Mouse (Mus musculus): Measurements from ENCODE around the gene Pigv. TPM values are rescaled to one million over a fixed set of nuclear protein-coding genes. Genes with fewer than 3 reads are reported as not detected.

Gene Pigv
- polyA plus RNA-seq, 1 experiment = 15.8 TPM

DNA sequence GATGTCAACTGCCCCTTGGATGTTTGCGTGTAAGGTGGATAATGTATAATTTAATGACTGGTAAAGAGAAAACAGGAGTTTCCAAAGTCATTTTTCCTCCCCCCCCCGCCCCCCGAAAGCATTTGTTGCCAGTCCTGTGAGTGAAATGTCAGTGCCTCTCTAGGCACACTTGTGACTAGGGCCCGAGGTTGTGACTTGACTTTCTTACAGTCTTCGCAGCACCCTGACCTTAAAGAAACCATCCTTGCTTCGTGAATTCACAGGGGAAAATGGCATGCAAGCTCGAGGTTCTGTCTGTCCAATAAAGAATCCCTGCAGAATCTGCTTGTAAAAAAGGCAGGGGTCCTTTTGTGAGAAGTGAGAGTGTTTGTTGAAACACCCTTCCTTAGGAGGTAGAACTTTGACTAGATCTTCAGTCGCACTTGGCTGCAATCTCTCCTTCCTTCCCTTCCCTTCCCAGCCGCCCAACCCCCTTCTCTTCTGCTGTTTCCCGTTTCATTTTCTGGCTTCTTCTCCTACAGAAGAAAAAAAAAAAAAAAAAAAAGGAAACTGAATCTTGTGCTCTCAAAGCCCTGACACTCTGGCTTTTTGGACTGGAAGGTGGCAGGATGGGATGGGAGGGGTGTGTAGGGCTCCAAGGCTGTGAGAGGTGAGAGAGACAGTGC, 1.4 kb upstream of the Pigv start:
- H3K27me3 ChIP-seq (replicated peaks; ENCODE audit: control insufficient read depth, insufficient read depth, low read length) = no peaks in the 10 kb centered on the region
- TF ChIP-seq CTCF (conservative IDR thresholded peaks at IDR 0.05; ENCODE audit: insufficient read depth, insufficient read length, low read depth, low read length) (no peak), POLR2A (IDR thresholded peaks at IDR 0.05; ENCODE audit: low read depth, low read length) (no peak)
- peak overlapping the region; percentile 98; the same call in 1 of the 2 replicates for H3K4me3 ChIP-seq (ENCODE audit: insufficient read depth, low read depth, low read length)
- peak overlapping the region; percentile 100 for H3K27ac ChIP-seq (ENCODE audit: insufficient read depth, low read depth, low read length)
- peak; percentile 76 for DNase-seq
- H3K36me3 ChIP-seq (ENCODE audit: control insufficient read depth, insufficient read depth, low read length) = no peaks in the 10 kb centered on the region
- H3K4me1 ChIP-seq (ENCODE audit: control insufficient read depth, insufficient read depth, low read length) = peaks cover 26% of the 10 kb centered on the region; the same call in 1 of the 2 replicates
- WGBS = 11% methylated on average over 10 of the region's 10 CpGs

DNA sequence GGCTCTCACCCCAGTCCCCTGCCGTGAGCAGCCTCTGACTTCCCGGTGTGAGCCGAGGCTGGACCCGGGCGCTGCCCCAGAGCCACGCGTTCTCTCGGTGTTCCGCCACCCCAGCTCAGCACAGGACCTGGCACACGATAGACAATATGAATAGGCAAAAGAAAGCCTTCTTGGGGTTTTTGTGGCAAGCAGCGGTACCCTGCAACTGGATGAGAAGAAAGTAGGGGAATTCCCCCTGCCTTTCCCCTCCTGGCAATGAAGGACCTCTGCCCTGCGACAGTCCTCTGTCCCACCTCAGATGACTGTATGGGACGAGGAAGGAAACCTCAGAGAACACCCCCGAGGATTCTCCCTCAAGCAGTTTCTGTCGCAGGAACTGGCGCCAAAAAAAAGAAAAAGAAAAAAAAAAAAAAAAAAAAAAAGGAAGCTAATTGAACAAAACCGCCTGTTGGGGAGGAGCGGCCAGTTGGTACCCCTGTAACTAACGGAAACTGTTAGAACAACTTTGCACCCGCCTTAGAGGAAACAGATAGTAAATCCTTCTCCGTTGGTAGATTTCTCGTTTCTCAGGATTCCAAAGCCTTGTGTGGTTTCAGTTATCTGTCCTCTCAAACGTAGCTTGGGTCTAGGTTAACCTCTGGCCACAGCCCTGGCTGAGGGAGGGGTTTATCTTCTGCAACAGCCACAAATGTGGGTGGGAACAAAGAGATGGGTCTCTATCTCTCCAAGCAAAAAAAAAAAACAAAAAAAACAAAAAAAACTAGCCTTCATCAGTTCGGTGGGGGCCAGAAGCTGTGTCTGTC, 599 bp upstream of the Pigv start:
- WGBS = under 1% methylated on average over 24 of the region's 24 CpGs
- TF ChIP-seq CTCF (conservative IDR thresholded peaks at IDR 0.05; ENCODE audit: insufficient read depth, insufficient read length, low read depth, low read length) (no peak), POLR2A (IDR thresholded peaks at IDR 0.05; ENCODE audit: low read depth, low read length) (peak; percentile 14)
- Histone ChIP-seq H3K27ac (ENCODE audit: insufficient read depth, low read depth, low read length) (peak overlapping the region; percentile 100), H3K4me1 (ENCODE audit: control insufficient read depth, insufficient read depth, low read length) (peaks cover 26% of the 10 kb centered on the region; the same call in 1 of the 2 replicates), H3K4me3 (ENCODE audit: insufficient read depth, low read depth, low read length) (peak overlapping the region; percentile 98), H3K27me3 (replicated peaks; ENCODE audit: control insufficient read depth, insufficient read depth, low read length) (no peaks in the 10 kb centered on the region), H3K36me3 (ENCODE audit: control insufficient read depth, insufficient read depth, low read length) (no peaks in the 10 kb centered on the region)
- peak; percentile 80 for DNase-seq

DNA sequence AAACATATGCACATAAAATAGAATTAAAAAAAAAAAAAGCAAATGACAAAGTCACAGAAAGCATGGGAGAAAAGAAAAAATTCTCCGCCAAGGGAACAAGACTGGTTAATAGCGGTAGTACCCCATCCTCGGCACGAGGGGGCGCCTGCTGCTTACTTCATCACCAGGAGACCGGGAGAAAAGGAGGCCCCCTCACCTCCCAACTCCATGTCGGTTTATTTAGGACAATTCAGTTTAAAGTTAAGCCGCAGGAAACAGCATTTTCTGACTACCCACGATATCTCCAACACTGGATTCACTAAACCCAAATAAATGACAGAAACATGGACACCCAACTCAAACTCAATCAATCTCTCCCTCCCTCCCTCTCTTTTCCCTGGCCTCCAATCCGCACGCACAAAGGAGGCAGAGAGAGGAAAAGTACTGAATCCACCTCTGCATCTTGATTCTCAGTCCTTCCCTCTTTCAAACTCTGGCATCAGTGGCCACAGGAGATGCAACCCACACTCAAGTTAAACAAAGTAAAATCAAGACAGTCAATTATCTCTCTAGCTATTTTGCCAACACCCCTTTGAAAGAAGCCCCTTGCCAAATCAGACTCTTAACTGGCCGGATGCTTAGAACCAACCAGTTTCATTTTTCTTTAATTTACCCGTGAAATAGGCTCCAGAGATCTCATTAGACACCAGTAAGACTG, 1.1 kb downstream of the Pigv start:
- TF ChIP-seq POLR2A (IDR thresholded peaks at IDR 0.05; ENCODE audit: low read depth, low read length) (no peak), CTCF (conservative IDR thresholded peaks at IDR 0.05; ENCODE audit: insufficient read depth, insufficient read length, low read depth, low read length) (peak; percentile 85)
- Histone ChIP-seq H3K27ac (ENCODE audit: insufficient read depth, low read depth, low read length) (peak overlapping the region; percentile 100), H3K36me3 (ENCODE audit: control insufficient read depth, insufficient read depth, low read length) (no peaks in the 10 kb centered on the region), H3K4me1 (ENCODE audit: control insufficient read depth, insufficient read depth, low read length) (peaks cover 26% of the 10 kb centered on the region; the same call in 1 of the 2 replicates), H3K4me3 (ENCODE audit: insufficient read depth, low read depth, low read length) (peak overlapping the region; percentile 98), H3K27me3 (replicated peaks; ENCODE audit: control insufficient read depth, insufficient read depth, low read length) (no peaks in the 10 kb centered on the region)
- DNase-seq = peak; percentile 92
- WGBS = 1% methylated on average over 13 of the region's 13 CpGs

DNA sequence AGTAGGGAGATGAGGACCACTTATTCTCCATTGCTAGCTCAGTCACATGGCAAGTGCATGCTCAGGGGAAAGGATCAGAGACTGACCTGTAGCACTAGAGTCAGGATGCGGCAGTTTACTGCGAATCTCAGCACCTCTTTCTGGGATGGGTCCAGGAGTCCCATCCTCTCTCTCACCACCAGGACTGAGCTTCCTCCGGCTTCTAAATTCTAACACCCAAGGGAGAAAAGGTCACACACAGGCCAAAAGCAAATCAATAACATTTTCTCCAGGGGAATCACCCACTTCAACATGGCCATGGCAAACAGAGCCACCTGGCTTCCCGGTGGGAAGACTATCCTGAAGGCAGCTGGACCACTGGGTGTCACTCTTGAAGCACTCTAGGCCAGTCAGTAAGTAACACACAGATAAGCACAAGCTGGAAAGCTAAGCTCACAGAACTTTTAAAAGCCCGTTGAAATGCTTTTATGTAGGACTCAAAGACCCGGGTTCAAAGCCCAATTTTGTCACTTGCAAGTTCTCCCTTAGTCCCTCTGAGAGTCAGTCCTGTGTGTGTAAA, 2.7 kb downstream of the Pigv start:
- no peak for TF ChIP-seq POLR2A (IDR thresholded peaks at IDR 0.05; ENCODE audit: low read depth, low read length)
- peak; percentile 49 for TF ChIP-seq CTCF (conservative IDR thresholded peaks at IDR 0.05; ENCODE audit: insufficient read depth, insufficient read length, low read depth, low read length)
- no peak overlapping the region for H3K27ac ChIP-seq (ENCODE audit: insufficient read depth, low read depth, low read length)
- 40% methylated on average over 6 of the region's 6 CpGs for WGBS

DNA sequence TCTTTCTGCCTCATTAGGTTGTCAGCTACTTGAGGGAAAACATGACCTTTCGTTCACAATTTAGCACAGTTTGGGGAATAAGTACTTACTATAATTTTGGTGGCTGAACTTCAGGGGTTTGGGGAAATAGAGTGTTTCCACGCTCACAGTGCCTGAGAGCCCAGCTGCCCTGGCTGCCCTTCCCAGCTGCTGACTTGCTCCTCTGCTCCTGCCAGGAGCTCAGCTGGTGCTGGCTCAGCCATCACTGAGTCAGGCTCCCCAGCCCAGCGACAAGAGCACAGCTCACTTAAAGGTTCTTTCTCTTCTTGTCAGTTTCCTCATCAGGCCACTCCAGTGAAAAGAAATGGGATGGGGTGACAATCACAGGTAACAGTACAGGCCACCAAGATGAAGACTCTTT, 3.9 kb downstream of the Pigv start:
- Histone ChIP-seq H3K4me1 (ENCODE audit: control insufficient read depth, insufficient read depth, low read length) (peaks cover 9% of the 10 kb centered on the region; the same call in 1 of the 2 replicates), H3K4me3 (ENCODE audit: insufficient read depth, low read depth, low read length) (no peak overlapping the region), H3K27me3 (replicated peaks; ENCODE audit: control insufficient read depth, insufficient read depth, low read length) (no peaks in the 10 kb centered on the region), H3K27ac (ENCODE audit: insufficient read depth, low read depth, low read length) (no peak overlapping the region), H3K36me3 (ENCODE audit: control insufficient read depth, insufficient read depth, low read length) (no peaks in the 10 kb centered on the region)
- WGBS = 64% methylated on average over 3 of the region's 3 CpGs
- TF ChIP-seq POLR2A (IDR thresholded peaks at IDR 0.05; ENCODE audit: low read depth, low read length) (no peak), CTCF (conservative IDR thresholded peaks at IDR 0.05; ENCODE audit: insufficient read depth, insufficient read length, low read depth, low read length) (no peak)
- no peak for DNase-seq

More for the DNA sequence above, 2.7 kb downstream of the Pigv start:
- H3K36me3 ChIP-seq (ENCODE audit: control insufficient read depth, insufficient read depth, low read length) = no peaks in the 10 kb centered on the region
- H3K4me3 ChIP-seq (ENCODE audit: insufficient read depth, low read depth, low read length) = no peak overlapping the region
- H3K4me1 ChIP-seq (ENCODE audit: control insufficient read depth, insufficient read depth, low read length) = peaks cover 20% of the 10 kb centered on the region; the same call in 1 of the 2 replicates
- no peaks in the 10 kb centered on the region for H3K27me3 ChIP-seq (replicated peaks; ENCODE audit: control insufficient read depth, insufficient read depth, low read length)
- DNase-seq = peak; percentile 58

DNA sequence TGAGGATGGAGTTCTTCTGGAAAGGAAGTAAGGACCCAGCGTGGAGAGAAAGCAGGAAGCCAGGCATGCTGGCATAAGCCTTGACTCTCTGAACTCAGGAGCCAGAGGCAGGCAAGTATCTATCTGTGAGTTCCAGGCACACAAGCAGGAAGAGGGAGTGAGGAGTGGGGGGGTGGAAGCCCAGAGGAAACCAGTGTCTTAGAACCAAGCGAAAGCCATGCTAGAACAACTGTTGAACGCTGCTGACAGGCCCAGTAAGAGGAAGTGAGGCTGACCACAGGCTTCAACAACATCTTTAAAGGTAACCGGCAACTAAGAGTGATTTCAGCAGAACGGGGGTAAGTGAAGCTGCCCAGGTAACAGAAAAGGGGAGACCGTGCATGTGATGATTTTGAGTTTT, 6.2 kb downstream of the Pigv start:
- no peak for TF ChIP-seq POLR2A (IDR thresholded peaks at IDR 0.05; ENCODE audit: low read depth, low read length)
- no peak for TF ChIP-seq CTCF (conservative IDR thresholded peaks at IDR 0.05; ENCODE audit: insufficient read depth, insufficient read length, low read depth, low read length)
- H3K4me1 ChIP-seq (ENCODE audit: control insufficient read depth, insufficient read depth, low read length) = peaks cover 4% of the 10 kb centered on the region; the same call in 1 of the 2 replicates
- no peak for DNase-seq
- H3K27me3 ChIP-seq (replicated peaks; ENCODE audit: control insufficient read depth, insufficient read depth, low read length) = no peaks in the 10 kb centered on the region
- WGBS = 78% methylated on average over 6 of the region's 6 CpGs
- no peaks in the 10 kb centered on the region for H3K36me3 ChIP-seq (ENCODE audit: control insufficient read depth, insufficient read depth, low read length)
- no peak overlapping the region for H3K4me3 ChIP-seq (ENCODE audit: insufficient read depth, low read depth, low read length)
- H3K27ac ChIP-seq (ENCODE audit: insufficient read depth, low read depth, low read length) = no peak overlapping the region

Data from kidney, adult 2 months (tissue).